Mouse (Mus musculus): ENCODE data around the gene Ecel1.
A peak's percentile ranks its signal among the peaks of the same experiment; 100 is the strongest.

- TF ChIP-seq POLR2A (IDR thresholded peaks at IDR 0.05; ENCODE audit: insufficient read depth, low read depth, low read length), result no peak
- TF ChIP-seq CTCF (IDR thresholded peaks at IDR 0.05), result peak; percentile 49
Measured at GRCm38 (mm10) chr1:87111719-87112354, 44.5 kb downstream of the Ecel1 start.
